9 mouse cellular contexts compared by ENCODE assay signal in genomic region chr11:116616438-116617118, GRCm38 (mm10). TPM values are rescaled to one million over a fixed set of nuclear protein-coding genes. Genes with fewer than 3 reads are reported as not detected.
DNase-seq lines count a peak whose midpoint lies in the region; ATAC-seq and TF ChIP-seq lines count a peak whose summit lies in the region.
"Had no signal": no experiment of that assay in that cellular context is flagged by ENCODE, and none has a peak within 500 bp of the region (broad histone marks: within the 10 kb centered on the region; RNA-seq: fewer than 3 reads in every experiment).

No protein-coding gene starts in this region.

- no peaks in the 10 kb centered on the region for H3K27me3 ChIP-seq in kidney, embryonic 15.5 days
- H3K27me3 ChIP-seq in E14TG2a.4 (ENCODE audit: insufficient read depth, low read length): no peaks in the 10 kb centered on the region
- H3K27me3 ChIP-seq in embryonic facial prominence, embryonic 15.5 days: no peaks in the 10 kb centered on the region

- H3K27ac ChIP-seq in kidney, embryonic 15.5 days: peak overlapping the region; percentile 73
- H3K27ac ChIP-seq in embryonic facial prominence, embryonic 15.5 days (replicated peaks): peak overlapping the region; percentile 7; the same call in 1 of the 2 replicates

- H3K4me1 ChIP-seq in kidney, embryonic 15.5 days: peaks cover 69% of the 10 kb centered on the region
- peaks cover 97% of the 10 kb centered on the region for H3K4me1 ChIP-seq in E14TG2a.4 (replicated peaks; ENCODE audit: low read depth, low read length)
- H3K4me1 ChIP-seq in embryonic facial prominence, embryonic 15.5 days: peaks cover 56% of the 10 kb centered on the region

- no peak for ATAC-seq in kidney, embryonic 15.5 days (replicated peaks; ENCODE audit: low FRiP score)
- no peak for ATAC-seq in embryonic facial prominence, embryonic 15.5 days (ENCODE audit: insufficient number of reproducible peaks, low FRiP score, low TSS enrichment, low read depth)
- ATAC-seq in megakaryocyte, adult 5-6 weeks (ENCODE audit: poor library complexity, severe bottlenecking): peak; percentile 71

- no peak for DNase-seq in kidney, adult 9 months
- no peak for DNase-seq in frontal cortex, postnatal 25 days (ENCODE audit: low spot score in 2 of 2)
- DNase-seq in retina, postnatal 1 day: no peak
- no peak for DNase-seq in right cerebral cortex, adult 2 months (ENCODE audit: low spot score in 2 of 2)

- TF ChIP-seq CTCF in E14TG2a.4 (conservative IDR thresholded peaks at IDR 0.05; ENCODE audit: low read length): no peak

- H3K9ac ChIP-seq in kidney, embryonic 15.5 days: no peak overlapping the region
- no peak overlapping the region for H3K9ac ChIP-seq in embryonic facial prominence, embryonic 15.5 days

- no peak overlapping the region for H3K4me3 ChIP-seq in kidney, embryonic 15.5 days (replicated peaks)
- H3K4me3 ChIP-seq in E14TG2a.4 (replicated peaks; ENCODE audit: low read length): peak overlapping the region; percentile 11; the same call in 1 of the 2 replicates
- H3K4me3 ChIP-seq in embryonic facial prominence, embryonic 15.5 days (replicated peaks): no peak overlapping the region

- no peaks in the 10 kb centered on the region for H3K36me3 ChIP-seq in kidney, embryonic 15.5 days
- H3K36me3 ChIP-seq in E14TG2a.4 (ENCODE audit: insufficient read depth, low read length): peaks cover 23% of the 10 kb centered on the region
- H3K36me3 ChIP-seq in embryonic facial prominence, embryonic 15.5 days: no peaks in the 10 kb centered on the region

- no peaks in the 10 kb centered on the region for H3K9me3 ChIP-seq in kidney, embryonic 15.5 days (replicated peaks)
- no peaks in the 10 kb centered on the region for H3K9me3 ChIP-seq in E14TG2a.4 (ENCODE audit: low read length)
- no peaks in the 10 kb centered on the region for H3K9me3 ChIP-seq in embryonic facial prominence, embryonic 15.5 days (replicated peaks)

- H3K4me2 ChIP-seq in kidney, embryonic 15.5 days: no peak overlapping the region
- 0 out of 2 replicates have a peak overlapping the region, but pooled peaks have one; percentile 6 for H3K4me2 ChIP-seq in embryonic facial prominence, embryonic 15.5 days (replicated peaks)

- 75% methylated on average over 10 of the region's 10 CpGs for WGBS in kidney, embryonic 15.5 days
- WGBS in embryonic facial prominence, embryonic 15.5 days: 73% methylated on average over 10 of the region's 10 CpGs

RNA-seq across cellular contexts. Expression of gene Rhbdf2, which starts 10.2 kb away (rescaled TPM):
- polyA plus RNA-seq in kidney, embryonic 15.5 days (2015; fragmentation: Nextera tagmentation; extraction: Ambion mirVana): 9.5 and 9.8 TPM in 2 replicates
- 8.3 and 8.8 TPM in 2 replicates for polyA plus RNA-seq in embryonic facial prominence, embryonic 15.5 days (2015; fragmentation: Nextera tagmentation; extraction: Ambion mirVana)
- 20.9 and 21.8 TPM in 2 replicates for total RNA-seq in megakaryocyte, adult 5-6 weeks (2015)
- total RNA-seq in megakaryocyte, adult 5-6 weeks (2017): 16.2 TPM in 2 replicates

RNA-seq across cellular contexts. Expression of gene Aanat, which starts 30.3 kb away (rescaled TPM):
- not detected in 2 replicates for polyA plus RNA-seq in kidney, embryonic 15.5 days (2015; fragmentation: Nextera tagmentation; extraction: Ambion mirVana)
- not detected in 2 replicates for polyA plus RNA-seq in embryonic facial prominence, embryonic 15.5 days (2015; fragmentation: Nextera tagmentation; extraction: Ambion mirVana)
- not detected in 2 replicates for total RNA-seq in megakaryocyte, adult 5-6 weeks (2015)
- total RNA-seq in megakaryocyte, adult 5-6 weeks (2017): not detected in 2 replicates
- total RNA-seq: gastrocnemius, postnatal 25 days had no signal

RNA-seq across cellular contexts. Expression of gene Ube2o, which starts 35.3 kb away (rescaled TPM):
- 7.3 and 7.4 TPM in 2 replicates for polyA plus RNA-seq in kidney, embryonic 15.5 days (2015; fragmentation: Nextera tagmentation; extraction: Ambion mirVana)
- polyA plus RNA-seq in embryonic facial prominence, embryonic 15.5 days (2015; fragmentation: Nextera tagmentation; extraction: Ambion mirVana): 14.2 and 14.6 TPM in 2 replicates
- total RNA-seq in megakaryocyte, adult 5-6 weeks (2015): 2.9 and 6.6 TPM in 2 replicates
- total RNA-seq in megakaryocyte, adult 5-6 weeks (2017): 4.8 and 7.7 TPM in 2 replicates

RNA-seq across cellular contexts. Expression of gene Prcd, which starts 36.8 kb away (rescaled TPM):
- polyA plus RNA-seq in kidney, embryonic 15.5 days (2015; fragmentation: Nextera tagmentation; extraction: Ambion mirVana): 1.1 and 1.6 TPM in 2 replicates
- 3.6 and 3.8 TPM in 2 replicates for polyA plus RNA-seq in embryonic facial prominence, embryonic 15.5 days (2015; fragmentation: Nextera tagmentation; extraction: Ambion mirVana)
- total RNA-seq in megakaryocyte, adult 5-6 weeks (2015): 0.80 TPM in 1 of 2 replicates, not detected in the other
- total RNA-seq in megakaryocyte, adult 5-6 weeks (2017): not detected in 2 replicates

RNA-seq across cellular contexts. Expression of gene Cygb, which starts 37.5 kb away (rescaled TPM):
- polyA plus RNA-seq in kidney, embryonic 15.5 days (2015; fragmentation: Nextera tagmentation; extraction: Ambion mirVana): 13.7 and 16.0 TPM in 2 replicates
- polyA plus RNA-seq in embryonic facial prominence, embryonic 15.5 days (2015; fragmentation: Nextera tagmentation; extraction: Ambion mirVana): 32.7 and 33.3 TPM in 2 replicates
- total RNA-seq in megakaryocyte, adult 5-6 weeks (2015): not detected in 2 replicates
- total RNA-seq in megakaryocyte, adult 5-6 weeks (2017): not detected in 2 replicates
